Mouse (Mus musculus) E14TG2a.4 (cell line): ENCODE measurements around the gene Arhgap27.

Experiments used
- CTCF ChIP-seq: conservative IDR thresholded peaks from 2 replicates; pipeline ENCODE4 v1.5.1; 2014; ENCODE audit warnings: low read length
- POU5F1 ChIP-seq: IDR thresholded peaks from 2 replicates; pipeline ENCODE4 v1.6.1; 2014; ENCODE audit warnings: low read length, borderline replicate concordance

DNA sequence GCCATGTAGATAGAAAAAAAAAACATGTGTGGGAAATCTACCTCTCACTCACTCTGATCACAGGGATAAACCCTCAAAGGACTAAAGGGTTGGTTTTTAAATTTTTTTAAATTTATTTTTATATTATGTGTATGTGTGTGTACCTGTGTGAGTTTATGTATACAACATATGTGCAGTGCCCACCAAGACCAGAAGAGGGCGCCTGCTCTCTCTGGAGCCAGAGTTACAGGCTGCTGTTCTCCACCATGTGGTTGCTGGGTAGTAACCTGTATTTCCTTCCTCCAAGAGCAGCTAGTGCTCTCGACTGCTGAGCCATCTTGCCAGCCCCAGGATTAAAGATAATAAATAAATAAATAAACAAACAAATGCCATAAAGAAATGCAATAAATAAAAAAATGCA is 13.8 kb downstream of the Arhgap27 start:
- TF ChIP-seq CTCF, result peak; percentile 50
- TF ChIP-seq POU5F1, result no peak
